Mouse (Mus musculus): ENCODE data around the gene Fut2.

Fut2 gene

GRCm38 (mm10) chr7:45666161-45666560, at the start of gene Fut2:
Gene Fut2, minus strand, starts transcription at chr7:45666394.
- DNase-seq (ENCODE audit: extremely low spot score, low spot score) = no peak

- DNase-seq (ENCODE audit: extremely low spot score, low spot score) = peak; percentile 92
Measured at GRCm38 (mm10) chr7:45715090-45715708, 49.0 kb upstream of the Fut2 start, which contains the start of gene Rpl18. Gene Rpl18, plus strand, starts transcription at chr7:45715457.

- no peak for DNase-seq (ENCODE audit: extremely low spot score, low spot score)
Measured at GRCm38 (mm10) chr7:45714630-45715089, 48.5 kb upstream of the Fut2 start.

GRCm38 (mm10) chr7:45713881-45714520, 47.8 kb upstream of the Fut2 start:
- DNase-seq (ENCODE audit: extremely low spot score, low spot score) = no peak

- DNase-seq (ENCODE audit: extremely low spot score, low spot score) = no peak
Measured at GRCm38 (mm10) chr7:45713396-45713795, 47.2 kb upstream of the Fut2 start.

GRCm38 (mm10) chr7:45712022-45712757, 46.0 kb upstream of the Fut2 start:
- DNase-seq (ENCODE audit: extremely low spot score, low spot score) = no peak

GRCm38 (mm10) chr7:45711316-45712021, 45.3 kb upstream of the Fut2 start:
- DNase-seq (ENCODE audit: extremely low spot score, low spot score) = no peak

- no peak for DNase-seq (ENCODE audit: extremely low spot score, low spot score)
Measured at GRCm38 (mm10) chr7:45710477-45711191, 44.4 kb upstream of the Fut2 start.

GRCm38 (mm10) chr7:45709677-45710355, 43.6 kb upstream of the Fut2 start:
- no peak for DNase-seq (ENCODE audit: extremely low spot score, low spot score)

GRCm38 (mm10) chr7:45709036-45709435, 42.8 kb upstream of the Fut2 start:
- no peak for DNase-seq (ENCODE audit: extremely low spot score, low spot score)

GRCm38 (mm10) chr7:45708221-45708761, 42.1 kb upstream of the Fut2 start:
- no peak for DNase-seq (ENCODE audit: extremely low spot score, low spot score)

- peak; percentile 88 for DNase-seq (ENCODE audit: extremely low spot score, low spot score)
Measured at GRCm38 (mm10) chr7:45707375-45707967, 41.3 kb upstream of the Fut2 start.

GRCm38 (mm10) chr7:45706721-45707241, 40.6 kb upstream of the Fut2 start:
- peak; percentile 84 for DNase-seq (ENCODE audit: extremely low spot score, low spot score)

- peak; percentile 72 for DNase-seq (ENCODE audit: extremely low spot score, low spot score)
Measured at GRCm38 (mm10) chr7:45705873-45706281, 39.7 kb upstream of the Fut2 start.

- peak; percentile 69 for DNase-seq (ENCODE audit: extremely low spot score, low spot score)
Measured at GRCm38 (mm10) chr7:45705443-45705864, 39.3 kb upstream of the Fut2 start.

GRCm38 (mm10) chr7:45704730-45705442, 38.7 kb upstream of the Fut2 start, which contains the start of gene Dbp:
Gene Dbp, plus strand, starts transcription at chr7:45705088.
- peak; percentile 98 for DNase-seq (ENCODE audit: extremely low spot score, low spot score)

- DNase-seq (ENCODE audit: extremely low spot score, low spot score) = peak; percentile 70
Measured at GRCm38 (mm10) chr7:45704046-45704559, 37.9 kb upstream of the Fut2 start.

GRCm38 (mm10) chr7:45703521-45704033, 37.4 kb upstream of the Fut2 start:
- DNase-seq (ENCODE audit: extremely low spot score, low spot score) = no peak

Measured in neural tube, embryonic 10.5 days (tissue).